Comparison of ENCODE assay signal across 11 mouse cellular contexts in genomic region chr13:37542744-37543196, GRCm38 (mm10).
DNase-seq lines count a peak whose midpoint lies in the region; ATAC-seq lines count a peak whose summit lies in the region.
"Had no signal": no experiment of that assay in that cellular context is flagged by ENCODE, and none has a peak within 500 bp of the region (broad histone marks: within the 10 kb centered on the region; RNA-seq: fewer than 3 reads in every experiment).

No protein-coding gene starts in this region.

- peak; percentile 35 to 65 for DNase-seq in heart, adult 18-20 months
- no peak for DNase-seq in heart, postnatal 4 days
- peak; percentile 24 to 47 for DNase-seq in spleen, postnatal 10 days (ENCODE audit: low spot score in 2 of 2)
- no peak for DNase-seq in spleen, adult 18-20 months
- DNase-seq in R1 (ENCODE audit: low read depth, low spot score) = peak; percentile 32
- no peak for DNase-seq in layer of hippocampus, postnatal 25 days (ENCODE audit: extremely low spot score in 1 of 2, low spot score in 1 of 2)
- DNase-seq in left cerebral cortex, postnatal 25 days (ENCODE audit: low spot score in 2 of 2) = no peak
- DNase-seq: cerebellum, postnatal 25 days; kidney, postnatal 14 days had no signal

- intact Hi-C loops in left cerebral cortex, postnatal 25 days (cut with DNase I) = loop anchor here (5.0 kb wide), 1 partner anchor 285 kb away; no protein-coding TSS in a partner anchor

- peak; percentile 52 for ATAC-seq in monocyte, adult 5-6 weeks (replicated peaks; ENCODE audit: insufficient number of reproducible peaks, low FRiP score, low TSS enrichment, poor library complexity, severe bottlenecking)
- ATAC-seq: CD4-positive, CD25-positive, alpha-beta regulatory T cell, adult 4 months had no signal

Comparison
In these comparisons a context has a peak if more than half of its experiments do, and no peak if none do; other contexts are left out.
1. DNase-seq: peak in heart, adult 18-20 months (2 of 2), spleen, postnatal 10 days (2 of 2) and R1 (single experiment); none in heart, postnatal 4 days (single experiment), spleen, adult 18-20 months (0 of 2), layer of hippocampus, postnatal 25 days (0 of 2) and left cerebral cortex, postnatal 25 days (0 of 2).